Mouse (Mus musculus): Measurements from ENCODE around the gene Mdm4. TPM values are rescaled to one million over a fixed set of nuclear protein-coding genes. Genes with fewer than 3 reads are reported as not detected.

The Mdm4 gene
- 113 to 271 TPM (median 138 TPM) in 3 replicates for total RNA-seq (2017)

DNA sequence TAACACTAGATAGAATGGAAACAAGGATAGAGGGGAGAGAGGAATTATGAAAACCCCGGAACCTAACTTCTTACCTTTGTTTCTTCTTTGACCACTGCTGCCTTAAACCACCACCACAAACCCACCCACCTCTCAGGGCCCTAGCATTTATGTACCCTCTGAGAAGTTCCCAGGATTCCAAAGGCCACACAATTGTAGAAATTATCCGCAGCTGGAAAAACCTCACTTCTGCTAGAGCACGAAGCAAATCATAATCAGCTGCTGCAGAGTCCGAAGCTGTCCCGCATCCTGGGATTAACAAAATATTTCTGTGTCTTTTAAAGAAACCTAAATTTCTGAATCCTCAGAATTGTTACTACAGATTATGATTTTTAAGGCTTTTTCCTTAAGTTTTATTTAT, at the start of gene Mdm4:
Gene Mdm4 (minus strand): TSS at position 101 of the 400 bp plus-strand sequence.
- no peak for ATAC-seq (replicated peaks; ENCODE audit: insufficient number of reproducible peaks, low FRiP score, low TSS enrichment, poor library complexity, severe bottlenecking)

DNA sequence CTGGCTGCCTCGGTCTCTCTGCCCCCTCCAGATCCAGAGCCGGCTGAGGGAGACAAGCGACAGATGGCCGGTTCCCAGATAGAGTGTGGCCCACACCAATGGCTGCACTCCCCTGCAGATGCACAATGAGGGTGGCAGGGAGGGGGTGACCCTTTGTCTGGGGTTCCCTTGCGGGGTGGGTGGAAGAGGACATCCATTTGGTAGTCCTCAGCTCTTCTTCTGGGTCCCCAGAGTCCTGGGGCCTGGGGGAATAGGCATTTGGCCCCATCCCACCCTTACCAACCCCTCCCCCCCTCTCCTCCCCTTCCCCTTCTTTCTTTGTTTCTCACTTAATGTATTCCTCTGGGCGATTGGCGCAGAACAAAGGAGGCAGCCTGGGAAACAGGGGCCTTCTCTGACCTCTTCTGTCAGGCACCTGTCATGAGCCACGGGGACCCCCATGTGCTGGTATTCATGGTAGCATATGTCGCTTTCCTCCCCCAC, 49.8 kb upstream of the Mdm4 start:
- ATAC-seq (replicated peaks; ENCODE audit: insufficient number of reproducible peaks, low FRiP score, low TSS enrichment, poor library complexity, severe bottlenecking): no peak

DNA sequence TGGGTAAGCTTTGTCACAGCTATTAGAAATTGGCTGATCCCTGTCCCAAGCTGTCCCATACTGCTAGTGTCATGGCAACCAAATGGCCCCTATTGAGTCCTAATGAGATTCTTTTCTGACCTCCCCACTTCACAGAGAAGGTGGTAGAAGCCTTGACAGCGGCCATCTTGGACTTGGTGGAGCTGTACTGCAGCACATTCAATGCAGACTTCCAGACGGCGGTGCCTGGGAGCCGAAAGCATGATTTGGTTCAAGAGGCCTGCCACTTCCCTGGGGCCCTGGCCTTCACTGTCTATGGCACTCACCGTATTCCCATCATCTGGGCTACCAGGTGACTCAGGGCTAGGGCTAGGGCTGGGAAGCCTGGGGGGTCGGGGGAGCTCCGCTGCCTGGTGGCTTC, 49.1 kb upstream of the Mdm4 start:
- no peak for ATAC-seq (replicated peaks; ENCODE audit: insufficient number of reproducible peaks, low FRiP score, low TSS enrichment, poor library complexity, severe bottlenecking)

DNA sequence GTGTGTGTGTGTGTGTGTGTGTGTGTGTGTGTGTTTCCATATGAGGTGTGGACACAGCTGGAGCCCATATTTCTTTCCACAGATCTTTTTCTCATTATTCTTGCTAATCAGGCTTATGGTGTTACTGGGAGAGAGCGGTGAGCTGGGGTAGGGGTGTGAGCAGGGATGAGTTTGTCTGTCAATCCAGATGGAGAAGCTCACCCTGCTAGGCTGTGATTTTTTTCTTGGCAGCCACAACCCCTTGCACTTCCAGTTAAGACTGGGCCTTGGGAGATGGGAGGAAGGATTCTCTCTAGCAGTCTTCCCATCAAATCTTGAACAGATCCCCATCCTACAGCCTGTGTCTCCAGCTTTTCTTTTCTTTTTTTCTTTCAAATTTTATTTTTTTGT, 48.0 kb upstream of the Mdm4 start:
- no peak for ATAC-seq (replicated peaks; ENCODE audit: insufficient number of reproducible peaks, low FRiP score, low TSS enrichment, poor library complexity, severe bottlenecking)

DNA sequence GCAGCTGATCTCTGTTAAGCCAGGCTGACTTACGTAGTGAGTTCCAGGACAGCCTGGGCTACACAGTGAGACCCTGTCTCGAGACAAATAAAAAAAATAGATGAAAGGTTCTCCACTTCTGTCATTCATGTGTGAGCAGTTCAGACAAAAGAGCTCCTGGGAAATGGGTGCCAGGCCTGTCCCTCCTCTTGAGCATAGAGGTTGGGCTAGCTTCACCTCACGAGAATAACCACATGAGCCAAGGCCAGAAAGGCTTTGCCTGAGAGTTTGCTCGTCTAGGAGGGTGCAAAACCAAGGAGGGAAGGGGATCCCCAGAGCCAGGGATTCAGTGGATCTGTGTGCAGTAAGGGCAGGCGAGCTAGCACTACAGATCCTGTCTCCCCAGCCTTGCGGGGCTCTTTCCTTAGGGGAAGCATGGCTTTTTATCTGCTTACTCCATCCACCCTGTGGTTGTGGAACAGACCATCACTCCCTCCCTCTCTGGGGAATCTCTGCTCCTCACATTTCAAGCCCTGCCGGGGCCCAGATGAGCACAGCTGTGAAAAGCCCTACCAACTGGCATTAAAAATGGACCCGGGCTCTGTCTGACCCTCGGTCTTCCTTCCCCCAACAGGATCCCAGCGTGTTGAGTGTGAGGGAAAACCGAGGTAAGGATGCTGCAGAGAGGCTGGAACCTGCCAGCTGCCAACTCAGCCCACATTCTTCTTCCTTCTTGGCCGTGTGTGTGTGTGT, 47.4 kb upstream of the Mdm4 start:
- no peak for ATAC-seq (replicated peaks; ENCODE audit: insufficient number of reproducible peaks, low FRiP score, low TSS enrichment, poor library complexity, severe bottlenecking)

DNA sequence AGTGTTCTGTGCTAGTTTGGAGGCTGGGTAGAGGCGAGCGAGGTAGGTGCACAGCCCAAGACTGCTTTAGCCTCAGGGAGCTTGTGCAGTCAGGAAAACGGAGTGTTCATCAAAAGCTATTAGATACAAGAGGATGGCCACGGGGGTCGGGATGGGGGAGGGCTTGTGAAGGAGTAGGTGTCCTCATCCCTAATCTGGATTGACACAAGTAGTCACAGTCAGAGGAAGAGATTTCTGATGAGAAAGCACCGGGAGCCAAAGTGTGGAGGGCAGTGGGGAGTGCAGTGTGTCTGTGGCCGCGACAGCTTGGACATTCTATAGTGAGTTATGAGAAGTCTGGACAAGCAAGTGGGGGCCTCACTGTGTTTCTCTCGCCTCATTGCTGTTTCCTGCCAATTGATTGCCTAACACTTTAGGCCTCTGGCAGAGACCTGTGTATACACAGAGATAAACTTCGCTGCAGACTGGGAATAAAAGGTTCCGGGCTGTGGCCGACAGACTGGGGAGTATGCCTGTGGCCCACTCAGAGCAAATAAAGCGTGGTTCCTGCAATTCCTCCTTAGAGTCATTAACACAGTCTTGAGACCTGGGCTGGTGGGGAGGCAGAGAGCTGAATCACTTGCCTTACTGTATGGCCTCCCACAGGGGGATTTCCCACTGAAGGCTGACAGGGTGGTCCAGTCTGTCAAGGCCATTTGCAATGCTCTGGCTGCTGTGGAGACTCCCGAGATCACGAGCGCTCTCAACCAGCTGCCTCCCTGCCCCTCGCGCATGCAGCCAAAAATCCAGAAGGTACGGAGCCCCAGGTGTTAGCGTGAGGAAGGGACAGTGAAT, 46.5 kb upstream of the Mdm4 start:
- no peak for ATAC-seq (replicated peaks; ENCODE audit: insufficient number of reproducible peaks, low FRiP score, low TSS enrichment, poor library complexity, severe bottlenecking)

DNA sequence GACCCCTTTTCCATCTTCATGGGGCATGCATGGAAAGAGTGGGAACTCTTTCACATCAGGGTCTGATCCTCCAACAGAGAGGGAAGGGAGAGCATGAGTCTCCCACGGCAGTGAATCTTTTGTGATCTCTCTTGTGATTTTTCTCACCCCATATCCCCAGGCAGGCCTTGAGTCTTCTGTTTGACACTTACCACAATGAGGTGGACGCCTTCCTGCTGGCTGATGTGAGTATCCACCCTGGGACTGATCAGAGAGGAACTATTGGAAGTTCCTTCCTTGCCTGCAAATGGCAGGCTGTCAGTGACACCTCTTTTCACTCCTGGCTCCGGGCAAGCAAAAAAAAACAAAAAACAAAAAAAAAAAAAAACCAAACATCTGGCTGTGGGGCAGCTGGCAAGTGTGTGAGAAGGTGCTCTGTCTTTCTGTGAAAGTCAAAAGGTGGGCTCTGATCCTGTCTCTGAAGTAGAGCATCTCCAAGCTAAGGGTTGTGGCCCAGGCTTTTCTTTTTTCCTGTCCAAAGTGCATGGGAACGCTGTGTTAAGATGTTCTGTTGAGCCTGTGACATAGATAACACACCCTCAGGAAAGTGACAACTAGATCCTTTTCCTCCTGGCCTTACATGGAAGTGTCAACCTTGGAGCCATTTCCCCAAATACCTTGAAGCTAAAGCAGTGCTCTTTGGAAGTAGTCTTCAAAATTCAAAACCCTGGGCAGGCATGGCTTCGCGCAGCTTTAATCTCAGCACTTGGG, 45.5 kb upstream of the Mdm4 start:
- no peak for ATAC-seq (replicated peaks; ENCODE audit: insufficient number of reproducible peaks, low FRiP score, low TSS enrichment, poor library complexity, severe bottlenecking)

DNA sequence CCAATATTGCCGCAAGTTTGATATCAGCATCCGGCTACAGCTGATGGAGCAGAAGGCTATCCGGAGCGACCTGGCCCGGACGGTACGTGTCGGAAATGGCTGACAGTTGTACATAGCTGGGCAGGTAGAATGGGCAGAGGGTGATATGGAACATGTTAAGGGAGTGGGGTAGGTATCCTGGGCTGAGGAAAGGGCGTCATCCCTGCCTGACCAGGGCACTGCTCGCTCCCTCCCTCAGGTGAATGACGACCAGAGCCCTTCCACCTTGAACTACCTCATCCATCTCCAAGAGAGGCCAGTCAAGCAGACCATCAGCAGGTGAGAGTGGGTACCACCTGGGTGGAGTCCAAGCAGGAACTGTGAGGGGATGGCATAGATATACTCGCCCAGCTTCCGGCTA, 44.2 kb upstream of the Mdm4 start:
- ATAC-seq (replicated peaks; ENCODE audit: insufficient number of reproducible peaks, low FRiP score, low TSS enrichment, poor library complexity, severe bottlenecking): 0 out of 2 replicates have a peak, but pooled peaks have one; percentile 8

DNA sequence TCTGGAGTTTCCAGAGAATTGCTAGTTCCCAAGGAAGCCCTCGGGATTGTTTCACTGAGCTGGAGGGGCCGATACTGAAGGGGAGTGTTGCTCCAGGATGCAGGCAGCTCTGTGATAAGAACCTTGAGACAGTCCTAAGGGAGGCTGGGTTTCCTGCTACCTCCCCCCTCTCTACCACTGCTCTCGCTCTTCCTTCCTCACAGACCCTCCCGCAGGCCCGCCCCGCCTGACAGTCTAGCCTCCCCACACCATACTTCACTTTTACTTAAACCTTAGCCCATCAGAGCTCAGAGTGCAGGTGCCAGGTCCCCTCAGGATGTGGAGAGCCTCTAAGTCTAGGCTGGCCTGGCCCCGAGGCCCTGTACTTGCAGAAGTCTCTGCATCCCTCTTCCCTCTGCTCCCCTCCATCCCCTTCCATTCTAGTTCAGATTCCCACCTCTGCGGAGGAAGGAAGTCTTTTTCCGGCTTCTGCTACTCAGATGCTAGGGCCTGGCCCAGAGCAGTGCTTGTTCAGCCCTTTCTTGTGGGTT, 43.0 kb upstream of the Mdm4 start:
- no peak for ATAC-seq (replicated peaks; ENCODE audit: insufficient number of reproducible peaks, low FRiP score, low TSS enrichment, poor library complexity, severe bottlenecking)

DNA sequence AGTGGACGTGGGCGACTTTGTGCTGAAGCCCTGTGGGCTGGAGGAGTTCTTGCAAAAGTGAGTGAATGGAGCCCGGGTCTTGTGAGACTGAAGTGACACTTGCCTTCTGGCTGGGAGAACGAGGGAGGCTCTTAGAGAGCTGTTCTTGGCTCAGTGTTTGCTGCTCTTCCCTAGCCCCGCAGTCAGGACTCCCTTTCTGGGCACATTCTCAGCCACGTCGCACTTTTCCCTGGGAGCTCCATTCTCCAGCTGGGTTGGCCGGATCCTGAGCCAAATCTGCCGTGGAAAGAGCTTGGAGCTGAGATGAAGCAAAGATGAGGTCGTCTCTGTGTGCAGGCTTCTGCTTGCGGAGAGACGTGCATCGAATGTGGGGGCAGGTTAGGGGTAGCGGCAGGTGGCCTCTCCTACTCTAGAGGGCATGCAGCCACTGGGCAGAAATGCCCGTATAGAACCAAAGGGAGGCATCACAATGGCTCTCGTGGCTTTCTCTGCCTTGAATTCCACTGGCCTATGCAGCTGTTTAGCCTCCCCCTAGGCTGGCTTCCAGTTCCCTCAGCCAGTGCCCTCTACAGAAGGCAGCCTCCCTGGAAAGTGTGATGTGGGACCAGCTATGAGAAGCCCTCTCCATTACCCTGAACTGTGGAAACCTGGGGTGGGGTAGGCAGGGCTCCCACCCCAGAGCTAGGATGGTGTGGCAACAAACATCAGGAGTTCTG, 41.5 kb upstream of the Mdm4 start:
- ATAC-seq (replicated peaks; ENCODE audit: insufficient number of reproducible peaks, low FRiP score, low TSS enrichment, poor library complexity, severe bottlenecking): no peak

DNA sequence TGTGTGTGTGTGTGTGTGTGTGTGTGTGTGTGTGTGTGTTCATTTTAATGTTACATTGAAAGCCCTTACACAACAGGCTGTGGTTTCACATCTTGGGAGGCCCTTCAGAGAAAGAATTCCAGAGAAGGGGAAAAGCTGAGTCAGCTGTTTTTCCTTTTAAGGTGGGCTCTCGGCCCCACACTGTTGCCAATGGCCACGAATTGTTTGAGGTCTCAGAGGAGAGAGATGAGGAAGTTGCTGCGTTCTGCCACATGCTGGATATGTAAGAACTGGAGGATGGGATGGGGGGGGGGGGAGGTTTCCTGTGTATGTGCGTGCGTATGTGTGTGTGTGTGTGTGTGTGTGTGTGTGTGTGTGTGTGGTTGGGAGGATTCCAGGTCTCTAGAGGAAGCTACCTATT, 39.8 kb upstream of the Mdm4 start:
- ATAC-seq (replicated peaks; ENCODE audit: insufficient number of reproducible peaks, low FRiP score, low TSS enrichment, poor library complexity, severe bottlenecking): no peak

DNA sequence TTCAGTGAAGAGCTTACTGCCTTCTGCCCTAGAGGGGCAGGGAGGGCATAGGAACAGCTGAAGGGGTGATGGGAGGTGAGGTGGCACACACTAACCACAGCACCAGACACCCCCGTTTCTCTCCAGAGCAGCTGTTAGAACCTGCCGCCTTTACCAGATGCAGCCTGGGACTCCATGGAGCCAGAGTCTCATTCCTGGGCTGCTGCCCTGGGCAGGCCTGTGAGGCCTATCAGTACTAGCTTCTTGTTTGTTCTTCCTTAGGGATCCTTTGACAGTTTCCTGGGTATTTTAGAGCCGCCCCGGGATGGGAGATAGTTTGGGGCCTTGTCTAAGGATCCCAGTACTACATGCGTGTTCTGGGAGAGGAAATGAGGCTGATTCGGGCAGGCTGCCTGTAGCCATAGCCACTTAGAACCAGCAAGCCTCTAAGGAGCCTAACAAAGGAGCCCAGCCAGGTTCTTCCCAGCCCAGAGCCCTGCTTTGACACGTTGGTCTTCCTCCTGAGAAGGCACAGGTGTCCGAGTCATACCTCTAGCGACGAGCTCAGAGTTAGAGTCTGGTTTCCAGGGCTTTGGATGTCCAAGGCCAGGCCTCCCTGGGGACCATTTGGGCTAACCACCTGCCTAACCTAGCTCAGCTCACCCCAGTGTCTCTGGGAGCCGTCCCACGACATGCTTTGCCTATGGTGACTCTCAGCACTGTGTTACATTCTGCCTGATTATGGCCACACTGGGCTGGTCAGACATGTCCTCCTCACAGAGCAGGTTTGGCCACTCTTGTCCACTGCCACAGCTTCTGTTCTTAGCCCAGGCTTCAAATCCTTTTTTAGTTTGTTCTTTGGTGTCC, 39.1 kb upstream of the Mdm4 start:
- ATAC-seq (replicated peaks; ENCODE audit: insufficient number of reproducible peaks, low FRiP score, low TSS enrichment, poor library complexity, severe bottlenecking): no peak

DNA sequence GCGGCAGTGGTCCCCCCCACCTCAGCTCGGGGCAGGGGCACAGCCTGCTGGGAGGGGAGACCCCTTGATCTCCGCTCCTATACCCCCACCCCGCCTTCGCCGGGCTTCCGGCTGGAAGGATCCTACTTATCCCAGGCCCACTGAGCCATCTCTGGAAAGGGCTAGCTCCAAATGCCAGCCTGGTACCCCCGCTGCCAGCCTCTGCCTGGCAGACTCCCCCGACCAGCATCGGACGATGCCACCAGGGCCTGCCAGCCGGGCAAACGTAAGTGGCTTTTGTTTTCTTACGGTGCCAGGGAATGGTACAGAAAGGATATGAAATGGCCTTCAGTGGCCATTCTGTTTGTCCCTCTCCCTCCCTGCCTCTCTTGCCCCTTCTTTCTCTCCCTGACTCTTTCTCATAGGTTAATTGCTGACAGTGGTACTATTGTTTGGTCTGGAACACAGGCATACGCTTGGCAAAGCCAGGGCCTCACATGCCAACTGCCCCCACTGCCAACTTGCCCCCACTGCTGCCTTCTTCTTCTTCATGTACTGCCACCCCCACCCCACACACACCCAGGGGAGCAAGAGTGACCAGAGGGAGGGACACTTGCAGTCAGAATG, 38.4 kb upstream of the Mdm4 start:
- no peak for ATAC-seq (replicated peaks; ENCODE audit: insufficient number of reproducible peaks, low FRiP score, low TSS enrichment, poor library complexity, severe bottlenecking)

DNA sequence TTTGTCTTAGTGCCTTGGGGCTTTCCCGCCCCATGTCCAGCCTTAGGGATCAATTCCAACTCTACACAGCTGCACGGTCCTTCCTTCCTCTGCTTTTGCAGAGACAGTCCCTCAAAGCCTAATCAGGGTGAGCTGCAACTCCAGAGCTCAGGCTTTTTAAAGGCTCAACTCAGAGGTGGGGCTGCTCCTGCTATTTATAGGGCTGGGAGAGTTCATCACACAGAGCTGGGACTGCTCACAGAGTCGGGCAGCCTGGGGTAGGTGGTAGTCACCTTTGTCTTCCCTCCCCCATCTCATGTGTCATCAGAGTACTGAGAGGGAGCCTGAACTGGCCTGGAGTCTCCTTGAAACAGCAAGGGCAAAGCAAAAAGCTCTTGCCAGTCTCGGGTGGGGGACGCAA, 37.9 kb upstream of the Mdm4 start:
- ATAC-seq (replicated peaks; ENCODE audit: insufficient number of reproducible peaks, low FRiP score, low TSS enrichment, poor library complexity, severe bottlenecking): no peak

DNA sequence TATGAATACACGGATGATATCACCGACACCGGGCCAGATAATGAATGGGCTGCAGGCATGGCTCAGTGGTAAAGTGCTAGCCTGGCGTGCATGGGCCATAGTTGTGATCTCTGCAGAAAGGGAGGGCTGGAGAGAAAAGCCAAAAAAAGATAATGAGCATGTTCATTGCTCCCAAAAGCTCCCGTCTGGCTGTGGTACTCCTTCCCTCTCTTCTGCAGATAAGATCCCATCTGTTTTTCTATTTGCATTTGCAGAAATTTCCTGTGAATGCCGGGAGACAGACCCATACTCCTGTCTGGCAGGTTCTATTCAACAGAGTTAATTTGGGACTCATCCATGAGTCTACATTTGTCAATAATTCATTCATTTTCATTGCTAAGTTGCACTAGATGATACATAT, 32.8 kb upstream of the Mdm4 start:
- no peak for ATAC-seq (replicated peaks; ENCODE audit: insufficient number of reproducible peaks, low FRiP score, low TSS enrichment, poor library complexity, severe bottlenecking)

DNA sequence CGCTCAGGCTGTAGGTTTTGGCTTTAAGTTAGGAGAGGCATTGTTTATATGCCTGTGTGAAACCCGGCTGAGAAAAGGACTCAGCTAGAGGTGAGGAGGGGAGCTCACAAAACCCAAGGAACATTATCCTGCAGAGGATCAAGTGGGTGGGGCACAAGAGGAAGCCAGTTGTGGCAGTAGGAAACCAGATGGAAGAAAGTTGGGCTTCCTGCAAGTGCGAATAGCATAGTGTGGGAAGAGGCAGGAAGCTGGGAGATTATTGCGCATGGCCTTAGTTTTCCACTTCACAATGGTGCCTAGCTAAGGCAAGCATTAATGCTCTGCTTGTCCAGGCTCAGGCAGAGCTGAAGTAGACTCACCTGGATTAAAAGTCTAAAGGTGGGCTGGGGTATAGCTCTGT, 30.3 kb upstream of the Mdm4 start:
- ATAC-seq (replicated peaks; ENCODE audit: insufficient number of reproducible peaks, low FRiP score, low TSS enrichment, poor library complexity, severe bottlenecking): no peak

DNA sequence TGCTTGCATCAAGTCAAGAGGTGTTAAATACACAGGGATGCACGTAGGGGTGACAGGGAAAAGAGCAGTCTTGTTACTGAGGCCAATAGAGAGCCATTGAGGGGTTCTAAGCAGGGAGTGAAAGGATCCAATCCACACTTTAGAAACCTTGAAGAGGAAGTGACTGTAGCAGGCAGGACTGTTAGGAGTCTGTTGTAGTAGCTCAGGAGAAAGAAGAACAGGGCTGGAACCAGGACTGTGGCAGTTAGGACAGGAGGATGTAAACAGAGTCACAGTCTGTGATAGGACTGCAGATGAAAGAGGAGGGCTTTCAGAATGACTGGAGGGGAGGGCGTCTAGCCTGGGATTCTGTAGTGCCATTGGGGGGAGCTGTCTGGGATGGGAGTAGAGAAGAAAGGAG, 29.2 kb upstream of the Mdm4 start:
- no peak for ATAC-seq (replicated peaks; ENCODE audit: insufficient number of reproducible peaks, low FRiP score, low TSS enrichment, poor library complexity, severe bottlenecking)

All from monocyte, adult 5-6 weeks (primary cell).